Mouse (Mus musculus): Measurements from ENCODE around the gene Prkn.

The Prkn gene

DNA sequence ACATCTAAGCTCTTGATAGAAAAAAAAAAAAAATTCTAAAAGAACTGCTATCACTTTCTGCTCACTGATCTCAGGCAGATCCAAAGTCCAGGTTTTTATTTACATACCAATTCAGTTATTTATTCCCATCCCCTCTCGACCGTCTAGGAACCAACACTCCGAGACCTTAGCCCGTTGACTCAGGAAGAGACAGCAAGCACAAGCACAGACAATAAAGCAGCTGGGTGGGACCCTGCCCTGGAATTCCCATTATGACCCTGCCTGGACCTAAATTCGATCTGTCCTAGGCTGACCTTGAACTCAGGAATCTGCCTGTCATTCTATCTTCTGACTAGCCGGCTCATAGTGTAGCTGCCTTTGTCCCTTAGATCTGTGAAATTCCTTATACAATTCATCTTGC is 1218.9 kb downstream of the Prkn start:
- no peak for DNase-seq

DNA sequence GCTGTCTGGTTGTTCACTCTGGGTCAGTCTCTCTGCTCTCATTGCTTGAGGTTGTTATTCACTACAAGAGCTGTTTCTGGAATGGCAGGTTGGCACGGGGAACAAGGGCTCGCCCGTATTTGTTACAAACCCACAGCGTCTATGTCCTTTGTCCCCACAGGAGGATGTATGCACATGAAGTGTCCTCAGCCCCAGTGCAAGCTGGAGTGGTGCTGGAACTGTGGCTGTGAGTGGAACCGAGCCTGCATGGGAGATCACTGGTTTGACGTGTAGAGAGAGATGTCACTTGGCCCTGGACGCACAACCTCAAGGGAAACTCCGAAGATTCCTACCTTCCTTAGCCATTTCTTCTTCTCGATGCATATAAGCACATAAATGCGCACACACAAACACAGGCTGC is 1221.2 kb downstream of the Prkn start:
- DNase-seq: no peak

DNA sequence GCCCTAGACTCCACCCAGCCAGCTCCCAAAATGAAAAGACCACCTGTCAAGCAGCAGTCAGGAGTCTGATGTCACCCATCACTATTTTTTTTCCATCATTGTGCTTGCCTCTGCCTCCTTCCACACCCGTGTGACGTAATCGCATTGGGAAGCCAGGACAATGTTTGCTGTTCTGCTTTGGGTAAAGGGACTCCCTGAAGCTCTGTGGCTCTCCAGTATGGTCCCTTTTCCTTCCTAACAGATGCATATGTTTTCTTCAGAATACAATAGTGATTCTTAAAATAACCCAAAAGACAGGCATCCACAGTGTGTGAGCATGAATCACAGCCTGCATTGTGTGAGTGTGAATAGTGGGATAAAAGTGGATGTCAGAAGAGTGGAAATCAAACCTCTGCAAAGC is 1222.7 kb downstream of the Prkn start:
- DNase-seq: no peak

DNA sequence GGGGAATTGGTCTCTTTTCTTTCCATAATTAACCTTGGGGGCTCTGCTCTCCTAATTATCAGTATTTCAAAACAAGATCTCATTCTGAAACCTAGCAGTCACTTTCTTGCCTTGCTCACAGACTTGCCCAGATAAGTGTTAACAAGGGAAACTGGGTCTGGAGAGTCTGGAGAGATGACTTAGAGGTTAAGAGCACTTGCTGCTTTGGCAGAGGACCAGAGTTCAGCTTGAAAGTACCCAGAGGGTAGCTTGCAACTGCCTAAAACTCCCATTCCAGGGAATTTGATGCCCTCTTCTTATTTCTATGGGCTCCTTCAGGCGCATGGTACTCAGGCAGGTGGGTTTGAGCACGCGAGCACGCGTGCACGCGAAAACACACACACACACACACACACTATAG is 1223.3 kb downstream of the Prkn start:
- no peak for DNase-seq

DNA sequence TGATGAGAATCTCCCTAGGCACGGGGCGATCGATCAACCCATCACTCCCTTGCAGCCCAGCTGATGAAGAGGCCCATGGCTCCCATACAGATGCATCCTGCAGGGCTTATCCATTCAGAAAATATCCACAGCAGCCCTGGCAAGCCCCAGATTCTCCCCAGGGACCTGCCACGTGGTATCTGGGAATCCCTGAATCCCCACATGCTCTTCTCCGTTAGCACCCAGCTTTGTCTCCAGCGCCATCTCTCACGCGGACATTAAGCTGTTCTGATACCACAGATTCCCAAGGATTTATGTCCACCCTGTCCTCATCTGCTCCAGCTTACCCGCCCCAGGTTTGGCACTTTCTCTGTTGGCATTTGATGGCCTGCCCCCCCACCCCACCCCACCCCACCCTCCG is 1225.9 kb downstream of the Prkn start:
- no peak for DNase-seq

DNA sequence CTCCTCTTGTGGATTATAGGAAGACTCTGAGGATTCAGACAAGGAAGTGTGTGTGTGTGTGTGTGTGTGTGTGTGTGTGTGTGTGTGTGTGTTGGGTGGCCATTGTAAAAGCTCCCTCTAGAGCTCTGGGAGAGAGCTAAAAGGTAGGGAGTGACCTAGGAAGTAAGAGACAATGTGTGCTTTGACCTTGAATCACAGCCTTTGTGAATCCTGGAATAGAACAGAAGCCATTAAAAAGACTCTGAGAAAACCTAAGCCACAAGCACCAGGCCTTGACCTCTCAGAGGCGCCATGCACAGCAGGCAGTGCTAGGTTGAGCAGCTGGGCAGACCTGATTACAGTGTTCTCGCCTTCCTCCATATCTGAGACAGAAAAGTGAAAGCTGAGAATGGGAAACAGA is 1236.6 kb downstream of the Prkn start:
- DNase-seq: no peak

DNA sequence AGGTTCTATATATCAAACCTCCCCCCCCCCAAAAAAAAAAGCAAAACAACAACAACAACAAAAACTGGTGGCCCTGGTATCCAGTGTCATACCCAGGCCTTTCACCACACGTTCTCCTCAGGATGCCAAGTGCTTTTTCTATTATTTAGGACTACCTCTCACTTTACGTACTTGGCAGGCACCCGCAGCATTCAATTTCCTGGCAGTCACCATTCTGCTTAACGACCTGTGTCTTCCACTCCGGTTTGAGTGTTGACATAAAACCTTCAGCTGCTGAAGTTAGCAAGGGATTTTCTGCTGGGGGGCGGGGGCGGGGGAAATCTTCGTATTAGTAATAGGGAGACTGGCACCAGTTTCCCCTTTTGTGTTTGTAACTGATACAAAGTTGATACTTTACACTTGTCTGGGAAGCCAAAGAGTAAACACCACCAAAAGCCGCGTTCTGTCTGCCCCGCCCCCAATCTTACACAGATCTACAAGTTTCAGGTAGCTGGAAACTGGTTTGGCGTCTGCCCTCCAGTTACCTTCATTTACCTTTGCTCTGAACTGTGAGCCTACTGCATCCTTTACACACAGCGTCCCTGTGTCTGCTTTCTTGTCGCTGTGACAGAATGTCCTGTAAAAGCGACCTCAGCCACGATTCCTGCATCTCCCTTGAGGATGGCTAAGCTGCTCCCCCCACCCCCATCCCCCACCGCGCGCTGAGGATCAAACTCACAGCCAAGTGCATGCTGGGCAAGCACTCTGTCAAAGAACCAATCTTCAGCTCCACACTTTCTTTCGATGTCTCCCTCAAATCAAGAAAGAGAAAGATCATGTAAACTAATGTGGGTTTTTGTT is 1240.7 kb downstream of the Prkn start:
- no peak for DNase-seq

DNA sequence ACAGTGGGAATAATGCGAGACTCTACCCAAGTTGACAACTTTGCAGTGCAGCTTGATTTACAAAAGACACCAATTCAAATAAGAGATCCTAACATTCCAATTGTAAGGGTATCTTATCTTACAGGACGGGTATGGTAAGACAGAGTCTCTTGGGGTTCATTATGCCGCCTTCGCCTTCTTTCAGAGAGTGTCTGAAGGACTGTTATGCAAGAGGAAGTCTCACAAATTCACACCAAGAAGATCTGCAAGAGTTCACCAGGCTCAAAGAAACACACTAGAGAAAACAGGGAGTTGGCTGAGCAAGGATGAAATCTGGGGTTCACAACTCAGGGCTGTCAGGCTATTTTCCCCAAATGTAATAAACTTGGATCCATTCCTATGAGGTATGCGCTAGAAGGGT is 1242.0 kb downstream of the Prkn start:
- no peak for DNase-seq

DNA sequence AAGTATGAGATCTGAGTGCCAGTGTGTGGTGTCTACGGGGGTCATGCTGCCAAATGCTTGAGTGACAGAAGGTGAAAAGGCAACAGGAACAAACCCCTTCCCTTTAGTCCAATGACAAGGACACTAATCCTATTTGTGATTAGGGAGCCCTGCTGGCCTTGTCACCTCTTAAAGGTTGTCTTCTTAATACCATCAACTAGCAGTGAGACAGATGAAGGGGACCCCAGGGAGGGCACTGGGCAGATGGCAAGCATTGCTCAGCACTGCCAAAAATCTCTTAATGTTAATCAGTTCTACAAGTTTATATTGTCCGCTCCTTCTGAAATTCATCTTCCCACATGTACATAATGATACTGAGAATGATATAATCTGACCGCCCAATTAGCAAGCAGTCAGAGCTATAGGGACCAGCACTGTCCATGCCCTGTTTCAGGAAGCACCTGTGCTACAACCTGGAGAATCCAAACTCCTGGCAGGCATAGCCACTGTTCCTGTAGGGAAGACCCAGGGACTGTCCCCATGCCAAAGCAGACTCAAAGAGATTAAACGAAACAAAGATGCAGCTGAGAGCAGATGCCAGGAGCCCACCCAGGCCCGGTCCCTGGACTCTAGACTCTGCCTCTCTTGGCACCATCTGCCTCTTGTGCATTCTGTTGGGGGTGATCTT is 1250.2 kb downstream of the Prkn start:
- no peak for DNase-seq

DNA sequence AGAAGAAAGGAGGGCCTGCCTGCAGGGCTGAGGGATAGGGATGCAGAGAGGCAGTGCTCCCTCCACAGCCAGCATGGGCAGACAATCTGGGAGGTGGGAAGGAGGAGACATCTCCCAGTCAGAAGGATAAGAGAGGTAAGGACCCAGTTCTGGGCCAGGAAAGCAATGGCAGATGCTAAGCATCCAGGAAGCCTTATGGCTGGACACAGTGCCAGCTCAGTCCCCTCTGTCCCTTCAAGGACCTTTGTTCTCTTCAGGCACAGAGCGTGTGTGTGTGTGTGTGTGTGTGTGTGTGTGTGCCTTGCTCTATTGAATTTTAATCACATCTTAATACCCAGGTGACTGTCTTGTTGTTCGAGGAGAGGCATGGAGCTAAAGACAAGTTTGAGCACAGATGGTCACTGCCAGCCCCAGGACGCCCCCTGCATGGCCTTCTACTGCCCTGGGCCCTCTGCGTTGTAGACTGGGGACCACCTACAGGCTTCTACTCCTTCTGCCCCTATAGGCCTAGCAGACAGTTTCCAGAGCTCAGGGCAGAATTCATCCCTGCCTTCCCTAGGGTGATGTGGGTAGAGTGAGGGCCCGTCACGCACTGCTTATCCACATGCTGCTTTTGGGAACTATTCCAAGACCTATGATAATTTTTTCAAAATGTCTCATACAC is 1252.8 kb downstream of the Prkn start:
- DNase-seq: no peak

DNA sequence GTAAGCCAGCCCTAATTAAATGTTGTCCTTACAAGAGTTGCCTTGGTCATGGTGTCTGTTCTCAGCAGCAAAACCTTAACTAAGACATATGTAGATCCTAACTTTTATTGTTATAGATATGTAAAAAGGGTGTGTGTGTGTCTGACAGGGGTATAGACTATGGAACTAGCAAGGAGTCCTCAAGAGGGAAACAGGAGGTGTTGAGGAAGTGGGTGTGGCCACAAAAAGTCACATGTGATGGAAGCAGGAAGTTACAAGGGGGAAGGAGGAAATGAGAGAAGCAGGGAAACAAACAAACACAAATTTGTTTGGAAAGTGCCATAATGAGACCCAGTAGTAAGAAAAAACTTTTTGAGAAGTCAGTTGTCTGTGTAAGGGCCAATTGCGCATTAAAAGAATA is 1253.8 kb downstream of the Prkn start:
- no peak for DNase-seq

DNA sequence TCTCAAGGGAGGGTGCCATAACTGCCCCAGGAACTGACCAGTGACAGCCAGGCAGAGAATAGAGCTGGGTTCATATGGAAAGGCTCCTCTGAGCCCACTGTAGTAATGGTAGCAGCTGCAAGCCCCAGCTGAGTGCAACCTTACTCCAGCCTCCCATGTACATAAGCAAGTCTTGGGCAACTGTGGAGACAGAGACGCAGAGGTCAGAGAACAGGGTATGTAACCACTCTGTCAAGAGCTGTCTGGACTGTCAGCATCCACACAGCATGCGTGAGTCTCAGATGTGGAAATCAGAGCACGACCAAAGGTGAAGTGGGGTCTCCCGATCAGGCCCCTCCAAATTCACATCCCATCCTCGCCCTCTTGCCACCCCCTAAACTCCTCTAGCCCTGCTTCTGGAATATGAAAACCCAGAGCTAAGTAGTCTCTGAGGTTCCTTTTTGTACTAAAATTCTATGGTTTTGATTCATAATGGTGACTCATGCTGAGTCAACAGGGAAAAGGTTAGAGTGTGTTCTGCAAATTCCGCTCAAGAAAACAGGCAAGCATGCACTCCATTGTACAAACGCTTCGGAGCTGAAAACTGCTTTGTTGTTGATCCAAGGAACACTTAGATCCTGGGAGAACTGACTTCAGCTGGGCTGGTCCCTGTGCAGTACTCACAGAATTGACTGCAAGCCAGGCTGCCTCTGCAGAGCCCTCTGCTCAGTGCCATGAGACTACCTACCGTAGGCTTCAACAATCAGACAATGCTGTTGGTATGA is 1254.8 kb downstream of the Prkn start:
- DNase-seq: no peak

DNA sequence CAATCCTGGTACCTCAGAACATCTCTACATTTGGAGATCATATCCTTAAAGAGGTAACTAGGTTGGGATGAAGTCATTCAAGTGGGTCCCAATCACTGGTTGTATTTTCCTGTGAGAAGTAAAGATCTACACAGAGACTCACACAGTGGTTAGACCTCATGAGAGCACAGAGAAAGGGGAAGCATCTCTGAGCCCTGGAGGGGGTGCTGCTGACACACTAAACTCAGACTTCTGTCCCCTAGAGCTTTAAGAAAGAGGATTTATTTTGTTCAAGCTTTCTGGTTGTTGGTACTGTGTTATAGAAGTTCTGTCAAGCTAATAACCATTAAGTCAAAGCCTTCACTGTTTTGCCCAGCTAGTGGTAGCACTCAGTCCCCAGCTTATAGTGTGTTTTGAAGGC is 1259.2 kb downstream of the Prkn start:
- no peak for DNase-seq

DNA sequence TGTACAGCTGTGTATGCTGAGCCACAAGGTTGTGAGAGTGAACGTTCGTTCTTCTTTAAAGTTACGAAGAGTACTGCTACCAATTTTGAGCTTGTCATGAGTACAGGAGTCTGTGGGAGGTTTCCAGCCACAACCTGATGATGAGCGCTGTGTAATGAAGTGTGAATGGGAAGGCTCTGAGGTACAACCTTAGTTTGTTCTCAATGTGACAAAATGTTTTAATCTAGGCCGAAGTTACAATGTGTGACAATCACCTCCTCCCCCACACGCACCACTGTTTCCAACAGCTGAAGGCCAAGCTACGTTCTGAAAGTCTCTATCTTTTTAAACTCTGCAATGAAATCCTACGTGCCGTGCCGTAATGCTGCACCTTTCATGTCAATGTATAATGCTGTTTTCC is 1262.1 kb downstream of the Prkn start:
- no peak for DNase-seq

DNA sequence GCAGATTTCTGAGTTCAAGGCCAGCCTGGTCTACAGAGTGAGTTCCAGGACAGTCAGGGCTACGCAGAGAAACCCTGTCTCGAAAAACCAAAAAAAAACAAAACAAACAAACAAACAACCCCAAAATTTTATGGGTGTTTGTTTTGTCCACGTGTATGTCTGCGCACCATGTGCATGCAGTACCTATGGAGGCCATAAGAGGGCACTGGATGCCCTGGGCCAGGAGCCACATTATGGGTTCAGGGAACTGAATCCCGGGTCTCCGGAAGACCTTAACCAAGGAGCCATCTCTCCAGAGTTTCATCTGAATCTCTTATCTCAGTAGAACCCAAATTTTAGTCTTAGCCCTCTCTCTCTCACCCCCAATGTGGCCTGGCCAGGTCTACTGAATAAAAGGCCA is 1263.6 kb downstream of the Prkn start:
- no peak for DNase-seq

DNA sequence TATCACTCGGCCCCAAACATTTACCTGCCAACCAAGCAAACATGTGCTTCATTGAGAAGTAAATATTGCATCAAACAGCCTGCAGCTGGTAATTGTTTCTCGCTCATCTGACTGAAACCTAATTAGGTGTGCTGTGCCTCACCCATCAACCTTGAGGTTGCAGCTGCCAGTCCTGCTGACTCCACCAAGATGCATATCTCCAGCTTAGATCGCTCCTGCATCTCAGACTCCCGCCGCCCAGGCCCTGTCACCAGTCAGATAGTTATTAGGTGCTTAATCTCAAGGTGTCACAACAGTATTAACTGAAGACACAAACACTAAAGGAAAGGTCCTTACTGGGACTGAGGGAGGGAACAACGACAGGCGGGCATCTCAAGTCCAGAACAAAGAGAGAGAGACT is 1264.1 kb downstream of the Prkn start:
- no peak for DNase-seq

DNA sequence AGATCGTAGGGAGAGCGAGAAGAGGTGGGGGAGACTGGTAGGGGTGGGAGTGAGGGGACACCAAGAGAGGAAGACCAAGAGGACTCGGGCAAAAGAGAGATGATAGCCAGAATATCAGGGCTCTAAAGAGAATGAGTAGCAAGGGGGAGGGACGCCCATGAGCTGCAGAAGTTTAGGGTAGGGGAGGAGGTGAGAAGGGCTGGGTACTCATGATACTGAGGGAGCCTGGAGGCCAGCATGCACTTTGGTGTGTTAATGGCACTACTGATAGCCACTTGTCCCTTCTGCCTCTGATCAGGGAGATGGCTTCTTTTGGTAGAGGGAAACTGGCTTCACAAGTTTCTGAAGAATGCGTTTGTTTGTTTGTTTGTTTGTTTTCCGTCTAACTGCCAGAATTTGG is 1264.5 kb downstream of the Prkn start:
- no peak for DNase-seq

DNA sequence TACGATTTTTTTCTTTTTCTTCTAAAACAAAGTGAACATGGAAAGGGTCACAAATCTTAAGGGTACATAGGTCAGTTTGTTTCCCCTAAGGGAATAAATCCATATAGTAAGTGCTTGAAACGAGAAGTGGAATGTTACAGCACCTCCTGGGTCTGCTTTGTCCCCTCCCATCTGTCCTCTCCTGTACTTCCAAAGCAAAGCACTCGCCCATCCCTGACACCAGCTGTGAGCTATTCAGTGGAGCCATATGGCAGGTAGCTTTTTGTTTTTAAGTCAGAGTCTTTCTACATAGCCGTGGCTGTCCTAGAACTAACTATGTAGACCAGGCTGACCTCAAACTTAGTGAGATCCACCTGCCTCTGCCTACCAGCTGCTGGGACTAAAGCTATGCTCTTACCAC is 1266.1 kb downstream of the Prkn start:
- DNase-seq: no peak
